Mouse (Mus musculus): ENCODE measurements at regions not wholly inside any gene's neighbourhood (a gene's known extent, or its start where the extent isn't known, plus 50 kb on each side); places are given as distances from the start of the nearest gene placed in this dataset.
"Not testable (repeated sequence)": the region's sequence is repeated elsewhere in the genome, so short reads cannot be mapped to it uniquely, and the experiment has no call there.

GRCm38 (mm10) chr10:46629876-46630275 is 1052.2 kb downstream of the Hace1 start:
- no peak for DNase-seq (ENCODE audit: low read depth, low spot score)

- no peak for DNase-seq (ENCODE audit: low read depth, low spot score)
Observed at GRCm38 (mm10) chr10:46663041-46663440, 1085.4 kb downstream of the Hace1 start.

- peak; percentile 91 for DNase-seq (ENCODE audit: low read depth, low spot score)
Observed at GRCm38 (mm10) chr10:46689823-46690372, 1112.3 kb downstream of the Hace1 start.

- DNase-seq (ENCODE audit: low read depth, low spot score): no peak
Observed at GRCm38 (mm10) chr10:46692661-46693060, 1115.0 kb downstream of the Hace1 start.

- DNase-seq (ENCODE audit: low read depth, low spot score): peak; percentile 44
Observed at GRCm38 (mm10) chr10:46697363-46698246, 1120.0 kb downstream of the Hace1 start.

- DNase-seq (ENCODE audit: low read depth, low spot score): no peak
Observed at GRCm38 (mm10) chr10:46701221-46701620, 1123.6 kb downstream of the Hace1 start.

- DNase-seq (ENCODE audit: low read depth, low spot score): not testable (repeated sequence)
Observed at GRCm38 (mm10) chr10:46708022-46708421, 1130.4 kb downstream of the Hace1 start.

- DNase-seq (ENCODE audit: low read depth, low spot score): no peak
Observed at GRCm38 (mm10) chr10:46712690-46713089, 1135.1 kb downstream of the Hace1 start.

GRCm38 (mm10) chr10:46718349-46719087 is 1140.9 kb downstream of the Hace1 start:
- no peak for DNase-seq (ENCODE audit: low read depth, low spot score)

GRCm38 (mm10) chr10:46719088-46719469 is 1141.5 kb downstream of the Hace1 start:
- DNase-seq (ENCODE audit: low read depth, low spot score): no peak

- no peak for DNase-seq (ENCODE audit: low read depth, low spot score)
Observed at GRCm38 (mm10) chr10:46723666-46724065, 1146.0 kb downstream of the Hace1 start.

GRCm38 (mm10) chr10:46730601-46731000 is 1153.0 kb downstream of the Hace1 start:
- DNase-seq (ENCODE audit: low read depth, low spot score): peak; percentile 66

GRCm38 (mm10) chr10:46733760-46734265 is 1156.2 kb downstream of the Hace1 start:
- DNase-seq (ENCODE audit: low read depth, low spot score): peak; percentile 87

- peak; percentile 92 for DNase-seq (ENCODE audit: low read depth, low spot score)
Observed at GRCm38 (mm10) chr10:46741098-46741497, 1163.5 kb downstream of the Hace1 start.

GRCm38 (mm10) chr10:46742131-46742530 is 1164.5 kb downstream of the Hace1 start:
- DNase-seq (ENCODE audit: low read depth, low spot score): no peak

- DNase-seq (ENCODE audit: low read depth, low spot score): no peak
Observed at GRCm38 (mm10) chr10:46760923-46761322, 1183.3 kb downstream of the Hace1 start.

GRCm38 (mm10) chr10:46778729-46779128 is 1201.1 kb downstream of the Hace1 start:
- DNase-seq (ENCODE audit: low read depth, low spot score): no peak

GRCm38 (mm10) chr10:46785723-46786122 is 1208.1 kb downstream of the Hace1 start:
- DNase-seq (ENCODE audit: low read depth, low spot score): peak; percentile 18

- peak; percentile 80 for DNase-seq (ENCODE audit: low read depth, low spot score)
Observed at GRCm38 (mm10) chr10:46814271-46814670, 1236.6 kb downstream of the Hace1 start.

- peak; percentile 73 for DNase-seq (ENCODE audit: low read depth, low spot score)
Observed at GRCm38 (mm10) chr10:46819133-46819532, 1241.5 kb downstream of the Hace1 start.

GRCm38 (mm10) chr10:46819965-46820364 is 1242.3 kb downstream of the Hace1 start:
- DNase-seq (ENCODE audit: low read depth, low spot score): peak; percentile 91

GRCm38 (mm10) chr10:46823837-46824236 is 1246.2 kb downstream of the Hace1 start:
- no peak for DNase-seq (ENCODE audit: low read depth, low spot score)
